Mouse (Mus musculus) splenic B cell, adult 2 months (primary cell): Measurements from ENCODE around the gene Enc1.
"Not testable (repeated sequence)": the region's sequence is repeated elsewhere in the genome, so short reads cannot be mapped to it uniquely, and the experiment has no call there.

Experiments
- DNase-seq: peaks from one replicate; pipeline ENCODE4 v3.0.0-alpha.2; 2011; ENCODE audit warnings: low read depth, low spot score
- H3K27me3 ChIP-seq: 2 replicates; pipeline ENCODE4 v1.6.1; 2012; ENCODE audit warnings: mild to moderate bottlenecking, low read length, moderate library complexity, mixed read lengths; ENCODE audit not compliant: control insufficient read depth, poor library complexity, insufficient read depth, severe bottlenecking
- H3K36me3 ChIP-seq: 2 replicates; pipeline ENCODE4 v1.6.1; 2012; ENCODE audit warnings: mild to moderate bottlenecking, low read length, moderate library complexity, mixed read lengths; ENCODE audit not compliant: control insufficient read depth, poor library complexity, insufficient read depth, severe bottlenecking

Enc1 gene

DNA sequence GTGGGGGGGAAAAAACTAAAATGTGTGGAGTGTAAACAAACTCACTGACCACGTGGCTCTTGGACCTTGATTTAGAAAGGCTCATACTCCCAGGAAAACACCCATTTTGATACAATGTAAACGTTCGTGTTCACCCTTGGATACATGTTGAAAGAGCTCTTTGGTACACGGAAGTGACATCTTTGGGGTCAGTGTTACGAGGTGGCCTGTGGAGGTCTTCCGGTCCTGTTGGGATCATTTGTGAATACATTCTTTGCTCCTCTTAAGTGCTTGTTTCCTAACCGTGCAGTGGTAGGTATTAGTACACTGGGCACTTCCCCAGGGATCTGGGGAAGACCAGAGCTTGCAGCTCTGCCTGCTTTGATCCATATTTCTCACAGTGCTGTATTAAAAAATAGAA lies 10.8 kb downstream of the Enc1 start:
- H3K27me3 ChIP-seq, result no peaks in the 10 kb centered on the region
- DNase-seq, result no peak
- H3K36me3 ChIP-seq, result no peaks in the 10 kb centered on the region; the same call in 1 of the 2 replicates

DNA sequence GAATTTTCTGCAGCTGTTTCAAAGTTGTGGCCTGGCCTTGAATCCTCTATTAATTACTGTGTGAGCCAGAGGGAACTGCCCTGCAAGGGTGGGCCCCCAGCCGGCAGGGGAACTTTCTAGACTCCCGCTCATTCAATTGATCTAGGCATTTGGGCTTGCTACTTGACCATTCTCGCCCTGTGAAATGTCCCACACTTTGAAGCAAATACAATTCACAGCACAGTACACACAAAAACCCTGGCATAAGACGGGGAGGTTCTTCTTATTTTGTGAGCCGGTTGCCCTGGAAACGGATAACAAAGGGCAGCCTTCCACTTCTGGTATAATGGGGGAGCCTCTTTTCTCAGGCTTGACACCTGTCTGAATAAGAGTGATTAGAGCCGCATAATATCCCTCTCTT lies 11.6 kb downstream of the Enc1 start:
- H3K27me3 ChIP-seq, result no peaks in the 10 kb centered on the region
- no peaks in the 10 kb centered on the region for H3K36me3 ChIP-seq
- no peak for DNase-seq

DNA sequence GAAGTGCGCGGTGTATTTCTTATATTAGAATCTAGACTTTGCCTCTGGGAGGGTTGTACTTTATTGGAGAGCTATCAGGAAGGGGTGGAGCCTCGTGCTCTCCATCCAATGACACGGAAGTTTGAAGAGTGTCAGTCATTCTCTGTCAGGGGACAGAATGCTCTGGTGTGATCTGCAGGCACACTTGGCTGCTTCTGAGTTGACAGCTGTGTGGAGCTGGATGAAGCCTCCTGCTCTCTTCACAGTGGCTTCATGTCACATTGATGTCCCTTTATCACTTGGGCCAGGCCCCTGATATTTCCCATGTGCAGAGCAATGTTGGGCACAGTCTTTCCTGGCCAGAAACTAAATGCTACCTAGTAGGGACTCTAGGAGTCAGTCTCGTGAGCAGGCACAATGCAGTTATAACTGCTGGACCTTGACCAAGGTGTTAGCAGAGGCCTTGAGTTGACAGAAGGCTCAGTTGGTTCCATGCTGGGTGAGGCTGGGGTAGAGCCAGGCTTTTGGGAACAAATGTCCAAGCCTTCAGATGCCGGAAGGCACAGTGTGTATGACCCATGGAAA lies 12.6 kb downstream of the Enc1 start:
- no peaks in the 10 kb centered on the region for H3K27me3 ChIP-seq
- no peak for DNase-seq
- no peaks in the 10 kb centered on the region for H3K36me3 ChIP-seq

DNA sequence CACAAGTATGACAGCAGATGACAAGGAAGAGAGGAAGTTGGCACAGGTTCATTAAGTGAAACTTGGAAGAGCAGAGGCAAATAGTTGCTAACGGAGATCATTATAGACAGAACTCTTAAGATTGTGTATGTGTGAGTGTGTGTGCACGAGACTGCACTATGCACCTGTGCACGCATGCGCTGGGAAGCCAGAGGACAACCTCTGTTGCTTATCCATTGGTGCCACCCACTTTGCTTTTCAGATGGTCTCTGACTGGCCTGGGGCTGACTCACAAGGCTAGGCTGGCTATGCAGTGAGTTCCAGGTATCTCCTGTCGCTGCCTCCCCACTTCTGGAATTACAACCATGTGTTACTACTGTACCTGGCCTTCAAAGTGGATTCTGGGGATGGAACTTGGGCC lies 13.1 kb downstream of the Enc1 start:
- Histone ChIP-seq H3K27me3 (no peaks in the 10 kb centered on the region), H3K36me3 (no peaks in the 10 kb centered on the region)
- no peak for DNase-seq

DNA sequence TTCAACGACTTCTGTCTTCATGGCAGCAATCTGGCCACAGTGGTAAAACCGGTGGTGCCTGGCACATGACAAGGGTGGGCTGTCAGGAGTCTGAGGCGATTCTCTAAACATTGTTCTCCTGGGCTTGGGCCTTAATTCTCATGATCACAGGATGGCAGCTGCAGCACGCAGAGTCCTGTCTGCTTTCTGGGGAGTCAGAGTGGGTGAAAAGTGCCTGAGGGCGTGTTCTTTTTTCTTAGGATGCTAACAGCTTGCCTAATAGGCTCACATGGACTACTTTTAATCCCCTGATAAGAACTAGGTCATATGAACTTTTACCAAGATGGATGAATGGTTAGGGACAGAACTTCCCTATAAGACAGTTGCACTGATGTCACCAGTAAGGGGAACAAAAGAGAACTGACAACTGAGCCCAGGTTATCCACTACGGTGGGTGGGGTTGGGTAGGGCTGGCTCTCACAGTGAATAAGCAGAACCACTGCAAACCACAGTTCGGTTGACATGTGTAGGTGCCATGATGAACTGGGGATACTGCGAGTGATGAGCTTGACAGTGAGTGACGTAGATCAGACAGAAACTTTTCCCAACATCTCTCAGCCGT lies 13.8 kb downstream of the Enc1 start:
- no peaks in the 10 kb centered on the region for H3K27me3 ChIP-seq
- no peaks in the 10 kb centered on the region for H3K36me3 ChIP-seq
- DNase-seq, result no peak

DNA sequence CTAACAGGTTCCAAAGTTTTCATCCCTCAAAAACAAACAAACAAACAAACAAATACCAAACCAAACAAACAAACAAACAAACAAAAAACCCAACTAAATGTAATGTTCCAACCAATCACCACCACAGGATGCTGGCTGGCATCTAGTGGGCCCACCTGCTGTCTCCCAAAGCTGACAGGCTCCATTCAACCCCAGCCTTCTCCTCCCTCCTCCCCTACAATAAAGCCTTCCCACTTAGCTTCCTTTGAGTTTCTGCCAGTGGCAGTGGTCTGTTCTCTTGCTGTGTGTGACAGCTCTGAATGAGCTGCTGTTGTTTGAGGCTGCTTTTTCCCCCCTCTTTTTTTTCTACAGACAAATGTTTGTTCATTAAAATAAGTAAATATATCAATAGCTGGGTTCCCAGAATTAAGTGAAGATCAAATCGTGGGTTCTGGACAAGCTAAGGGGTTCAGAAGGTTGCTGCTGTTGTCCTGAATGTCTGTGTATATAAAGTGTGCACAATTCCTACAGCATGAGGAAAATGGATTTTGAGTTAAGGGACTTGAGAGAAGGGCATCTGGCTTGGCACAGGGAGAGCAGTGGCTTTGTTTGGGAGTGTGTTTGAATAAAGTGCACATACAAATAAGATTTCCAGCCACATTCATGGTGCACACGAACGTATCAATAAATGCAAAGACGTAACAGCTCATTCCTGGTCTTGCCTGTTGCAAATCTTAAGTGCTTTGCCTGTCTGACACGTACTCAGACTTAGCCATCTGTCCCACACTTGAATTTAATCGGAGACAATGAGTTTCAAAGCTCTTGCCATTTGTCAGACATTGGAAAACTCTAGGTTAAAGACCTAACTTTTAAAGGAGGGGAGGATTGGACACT lies 15.3 kb downstream of the Enc1 start:
- Histone ChIP-seq H3K36me3 (no peaks in the 10 kb centered on the region), H3K27me3 (no peaks in the 10 kb centered on the region)
- DNase-seq, result no peak

DNA sequence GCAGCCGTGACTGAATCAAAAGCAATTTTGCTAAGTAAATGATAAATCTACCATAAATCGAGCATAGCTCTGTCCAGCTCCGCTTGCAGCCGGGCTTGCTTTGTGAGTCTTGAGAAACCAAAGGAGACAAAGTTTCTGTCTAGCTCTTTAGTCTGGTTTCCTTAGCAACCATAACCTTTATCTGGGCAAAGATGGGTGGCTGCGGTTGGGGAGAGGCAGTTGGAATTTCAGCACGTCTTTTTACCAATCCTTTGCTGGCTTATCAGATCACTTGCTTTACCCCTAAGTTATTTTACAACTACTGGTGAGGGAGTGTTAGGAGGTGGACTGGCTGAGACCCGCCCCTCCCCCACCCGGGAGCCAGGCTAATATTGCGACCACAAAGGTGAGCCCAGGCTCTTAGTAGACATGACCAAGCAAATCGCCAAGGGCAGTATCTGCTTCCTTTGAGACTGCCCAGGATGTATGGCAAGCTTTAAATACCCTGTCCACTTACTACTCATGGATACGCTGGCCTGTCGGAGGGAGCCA lies 16.0 kb downstream of the Enc1 start:
- Histone ChIP-seq H3K27me3 (no peaks in the 10 kb centered on the region), H3K36me3 (no peaks in the 10 kb centered on the region)
- no peak for DNase-seq

DNA sequence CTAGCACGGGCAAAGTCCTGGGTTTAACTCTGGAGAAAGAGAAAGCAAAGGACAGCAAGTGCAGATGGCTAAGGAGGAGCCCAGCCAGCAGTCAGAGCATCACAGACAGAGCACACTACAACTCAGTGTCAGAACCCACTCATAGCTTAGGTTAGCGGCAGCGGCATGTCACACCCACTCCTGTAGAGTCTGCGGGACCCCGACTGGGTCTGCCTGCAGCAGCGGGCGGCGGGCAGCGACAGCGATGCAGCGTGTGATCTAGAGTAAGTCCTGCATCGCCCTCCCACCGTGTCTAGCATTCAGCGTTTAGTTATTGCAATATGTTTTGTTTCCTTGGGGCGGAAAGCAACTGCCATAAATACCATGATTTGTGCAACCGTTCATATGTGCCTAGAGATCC lies 18.4 kb downstream of the Enc1 start:
- Histone ChIP-seq H3K36me3 (no peaks in the 10 kb centered on the region), H3K27me3 (no peaks in the 10 kb centered on the region)
- no peak for DNase-seq

DNA sequence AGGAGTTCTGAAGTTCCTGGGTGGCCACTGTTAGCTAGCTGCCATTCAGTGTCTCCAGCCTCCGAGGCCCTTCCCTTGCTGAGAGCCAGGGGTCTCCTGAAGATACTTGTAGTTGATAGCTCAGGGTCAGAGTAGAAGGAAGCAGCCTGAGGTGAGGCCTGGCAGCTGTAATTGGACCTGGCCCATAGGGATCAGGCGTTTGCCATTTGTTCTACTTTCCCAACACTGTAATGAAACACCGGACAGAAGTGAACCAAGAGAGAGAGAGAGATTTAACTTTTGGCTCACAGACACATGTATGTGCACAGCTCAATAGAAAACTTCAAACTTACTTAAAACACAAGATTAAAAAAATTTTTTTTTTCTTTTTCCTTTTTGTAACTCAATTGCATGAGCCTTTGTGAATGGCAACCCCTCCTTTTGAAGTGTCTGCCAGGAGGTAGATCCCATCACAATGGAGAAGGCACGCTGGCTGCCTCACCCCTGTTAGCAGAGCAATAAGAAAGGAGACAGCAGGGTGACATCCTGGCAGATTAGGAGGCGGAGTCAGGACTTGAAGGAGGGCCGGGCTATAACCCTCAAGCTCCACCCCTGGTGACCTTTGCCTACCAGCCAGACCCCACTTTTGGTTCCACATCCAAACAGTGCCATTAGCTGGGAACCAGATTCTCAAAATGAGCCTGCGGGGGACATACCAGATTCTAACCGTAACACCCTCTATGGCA lies 19.7 kb downstream of the Enc1 start:
- H3K36me3 ChIP-seq, result no peaks in the 10 kb centered on the region
- no peak for DNase-seq
- no peaks in the 10 kb centered on the region for H3K27me3 ChIP-seq

DNA sequence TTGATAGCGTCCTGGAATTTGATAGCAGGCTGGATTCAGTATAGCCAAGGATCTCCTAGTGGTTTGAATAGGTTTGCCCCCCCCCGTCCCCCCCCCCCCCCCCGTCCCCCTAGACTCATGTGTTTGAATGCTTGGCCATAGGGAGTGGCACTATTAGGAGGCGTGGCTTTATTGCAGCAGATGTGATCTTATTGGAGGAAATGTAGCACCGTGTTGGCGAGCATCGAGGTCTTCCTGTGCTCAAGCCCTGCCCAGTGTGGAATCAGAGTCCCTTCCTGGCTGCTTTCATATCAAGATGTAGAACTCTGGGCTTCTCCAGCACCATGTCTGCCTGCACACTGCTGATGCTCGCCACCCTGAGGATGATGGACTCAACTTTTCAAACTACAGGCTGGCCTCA lies 20.6 kb downstream of the Enc1 start:
- no peaks in the 10 kb centered on the region for H3K27me3 ChIP-seq
- no peak for DNase-seq

DNA sequence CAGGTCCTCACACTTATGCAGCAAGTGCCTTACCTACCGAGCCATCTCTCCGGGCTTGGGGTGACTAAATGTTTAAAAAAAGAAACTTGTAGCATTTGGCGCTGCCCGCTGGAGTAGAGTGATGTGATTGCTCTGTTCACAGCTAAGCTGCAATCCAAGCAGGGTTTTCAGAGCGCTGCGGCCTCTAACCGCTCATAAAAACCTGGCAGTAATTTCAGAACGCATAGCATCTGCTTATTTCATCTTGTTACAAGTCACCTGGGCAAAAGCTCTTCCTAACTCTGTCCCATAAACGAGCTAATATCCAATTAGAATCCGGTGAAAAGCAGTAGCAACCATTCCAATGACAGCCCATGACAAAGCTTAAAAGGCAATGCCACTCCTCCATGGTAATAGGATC lies 21.8 kb downstream of the Enc1 start:
- Histone ChIP-seq H3K27me3 (no peaks in the 10 kb centered on the region), H3K36me3 (no peaks in the 10 kb centered on the region)
- DNase-seq, result no peak

More for the DNA sequence above, 20.6 kb downstream of the Enc1 start:
- H3K36me3 ChIP-seq, result no peaks in the 10 kb centered on the region

DNA sequence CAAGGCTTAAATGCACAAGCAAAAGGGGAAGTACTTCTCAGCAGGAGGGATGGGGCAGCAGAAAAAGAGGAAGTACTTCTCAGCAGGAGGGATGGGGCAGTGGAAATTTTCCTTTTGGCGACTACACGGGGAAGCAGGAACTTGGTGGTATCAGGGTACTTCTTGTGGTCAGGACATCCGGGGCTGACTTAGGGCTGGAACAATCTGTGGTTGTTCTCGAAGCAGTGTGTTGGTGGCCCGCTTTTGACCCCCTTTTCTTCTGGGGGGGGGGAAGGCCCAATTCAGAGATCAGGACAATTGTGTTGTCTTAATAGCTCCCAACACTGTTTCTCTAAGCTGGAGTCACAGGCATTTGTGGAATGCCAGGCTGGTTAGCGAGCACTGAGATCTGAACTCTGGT lies 24.6 kb downstream of the Enc1 start:
- DNase-seq, H3K27me3 ChIP-seq, H3K36me3 ChIP-seq: not testable (repeated sequence)

DNA sequence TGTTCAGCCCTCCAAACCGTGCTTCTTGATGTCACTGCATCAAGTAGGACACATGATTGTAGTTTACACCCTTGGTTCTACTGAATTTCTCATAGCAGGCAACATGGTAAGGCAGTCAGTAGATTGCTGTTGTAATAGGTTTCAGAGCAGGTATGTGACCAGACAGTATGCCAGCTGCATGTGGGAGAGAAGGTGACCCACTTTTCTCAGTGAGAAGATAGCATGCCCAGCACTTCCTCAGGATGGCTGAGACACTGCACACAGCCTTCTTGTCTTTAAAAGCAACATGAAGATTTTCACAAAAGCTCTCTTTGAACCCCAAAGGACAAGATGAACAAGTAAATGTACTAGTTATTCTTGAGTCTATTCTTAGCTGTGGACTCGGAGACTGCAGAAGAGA lies 29.8 kb downstream of the Enc1 start:
- H3K36me3 ChIP-seq, result no peaks in the 10 kb centered on the region
- no peaks in the 10 kb centered on the region for H3K27me3 ChIP-seq
- no peak for DNase-seq

DNA sequence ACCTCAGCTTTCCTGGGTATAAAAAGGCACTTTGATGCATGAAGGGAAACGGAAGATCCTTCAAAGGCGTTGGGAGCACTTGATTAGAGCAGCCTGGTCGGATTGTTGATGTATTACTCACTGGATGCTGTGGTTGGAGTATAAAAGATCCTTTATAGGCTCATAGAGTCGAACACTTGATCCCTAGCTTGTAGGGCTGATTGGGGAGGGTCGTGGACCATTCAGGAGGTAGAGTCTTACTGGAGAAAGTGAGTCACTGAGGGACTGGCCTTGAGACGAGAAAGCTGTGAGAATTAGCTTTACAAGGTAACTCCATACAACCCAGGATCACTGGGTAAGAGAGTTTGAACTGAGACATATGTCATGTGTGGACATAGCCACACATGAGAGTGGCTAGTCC lies 30.7 kb downstream of the Enc1 start:
- H3K27me3 ChIP-seq, result no peaks in the 10 kb centered on the region
- H3K36me3 ChIP-seq, result no peaks in the 10 kb centered on the region
- DNase-seq, result no peak

DNA sequence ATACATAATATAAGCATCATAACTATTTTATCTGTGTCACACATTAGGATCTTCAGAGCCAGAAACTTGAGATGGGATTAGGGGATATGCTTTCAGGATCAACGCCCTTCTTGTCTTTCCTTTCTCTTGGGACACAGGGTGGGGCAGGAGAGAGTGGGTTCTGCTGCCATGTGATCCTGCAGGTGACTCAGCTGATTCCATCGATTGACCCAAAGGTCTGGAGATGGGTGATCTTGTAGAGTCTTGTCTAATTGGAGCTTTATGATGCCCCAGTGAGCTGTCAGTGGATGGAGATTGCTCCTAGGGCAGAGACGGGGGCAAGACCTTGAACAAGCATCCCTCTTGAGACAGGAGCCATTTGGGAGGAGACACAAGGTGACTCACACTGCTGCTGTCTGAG lies 33.9 kb downstream of the Enc1 start:
- no peak for DNase-seq
- no peaks in the 10 kb centered on the region for H3K27me3 ChIP-seq

More for the DNA sequence above, 33.9 kb downstream of the Enc1 start:
- H3K36me3 ChIP-seq, result no peaks in the 10 kb centered on the region
